Mouse (Mus musculus): ENCODE measurements around the gene Bub1. TPM values are rescaled to one million over a fixed set of nuclear protein-coding genes. Genes with fewer than 3 reads are reported as not detected.

Bub1 gene
- polyA plus RNA-seq, 1 experiment from 2014 or later, result 71.3 TPM

- no peak overlapping the region for H3K4me3 ChIP-seq
- WGBS, result 85% methylated on average over 6 of the region's 6 CpGs
- H3K27me3 ChIP-seq (ENCODE audit: insufficient read depth, poor library complexity, severe bottlenecking), result no peaks in the 10 kb centered on the region
- no peak overlapping the region for H3K27ac ChIP-seq
- H3K4me1 ChIP-seq, result peaks cover 25% of the 10 kb centered on the region; the same call in 1 of the 2 replicates
- no peaks in the 10 kb centered on the region for H3K9me3 ChIP-seq
- no peak for DNase-seq (ENCODE audit: low spot score)
- peaks cover 13% of the 10 kb centered on the region for H3K36me3 ChIP-seq
Observed at GRCm38 (mm10) chr2:127760014-127760413, 71.7 kb downstream of the Bub1 start.

GRCm38 (mm10) chr2:127759157-127759880 is 72.3 kb downstream of the Bub1 start:
- Histone ChIP-seq H3K27me3 (ENCODE audit: insufficient read depth, poor library complexity, severe bottlenecking) (no peaks in the 10 kb centered on the region), H3K4me3 (no peak overlapping the region), H3K36me3 (peaks cover 13% of the 10 kb centered on the region), H3K9me3 (no peaks in the 10 kb centered on the region), H3K4me1 (peaks cover 26% of the 10 kb centered on the region), H3K27ac (no peak overlapping the region)
- DNase-seq (ENCODE audit: low spot score), result no peak
- 55% methylated on average over 5 of the region's 5 CpGs for WGBS

DNA sequence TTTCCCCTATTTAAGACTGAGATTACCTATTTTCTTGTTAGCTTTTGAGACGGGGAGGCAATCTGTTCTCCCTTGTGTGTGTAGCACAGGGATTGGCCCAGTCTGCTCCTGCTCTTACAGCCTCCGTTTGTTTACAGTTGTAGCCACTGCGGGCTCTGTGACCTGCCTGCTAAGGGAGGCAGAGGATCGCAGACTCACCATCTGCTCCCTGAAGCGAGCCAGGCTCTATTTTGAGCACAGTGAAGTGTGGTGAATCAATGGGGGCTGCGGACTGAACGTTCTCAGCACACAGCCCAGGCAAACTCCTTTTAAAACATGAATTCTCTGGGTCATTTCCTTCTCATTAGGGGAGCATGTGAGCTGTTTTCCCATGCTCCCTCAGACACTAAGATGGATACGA is 74.5 kb downstream of the Bub1 start:
- Histone ChIP-seq H3K36me3 (peaks cover 7% of the 10 kb centered on the region; the same call in 1 of the 2 replicates), H3K27ac (no peak overlapping the region), H3K9me3 (no peaks in the 10 kb centered on the region), H3K27me3 (ENCODE audit: insufficient read depth, poor library complexity, severe bottlenecking) (no peaks in the 10 kb centered on the region), H3K4me1 (peaks cover 29% of the 10 kb centered on the region), H3K4me3 (no peak overlapping the region)
- DNase-seq (ENCODE audit: low spot score), result no peak
- WGBS, result 26% methylated on average over 8 of the region's 8 CpGs

GRCm38 (mm10) chr2:127754113-127754512 is 77.6 kb downstream of the Bub1 start:
- Histone ChIP-seq H3K36me3 (peaks cover 4% of the 10 kb centered on the region; the same call in 1 of the 2 replicates), H3K4me3 (no peak overlapping the region), H3K9me3 (no peaks in the 10 kb centered on the region), H3K4me1 (peaks cover 16% of the 10 kb centered on the region), H3K27me3 (ENCODE audit: insufficient read depth, poor library complexity, severe bottlenecking) (no peaks in the 10 kb centered on the region), H3K27ac (no peak overlapping the region)
- DNase-seq (ENCODE audit: low spot score), result no peak
- WGBS, result 89% methylated on average over 4 of the region's 4 CpGs

- Histone ChIP-seq H3K4me3 (no peak overlapping the region), H3K9me3 (no peaks in the 10 kb centered on the region), H3K36me3 (peaks cover 4% of the 10 kb centered on the region; the same call in 1 of the 2 replicates), H3K27ac (no peak overlapping the region), H3K4me1 (peaks cover 4% of the 10 kb centered on the region; the same call in 1 of the 2 replicates), H3K27me3 (ENCODE audit: insufficient read depth, poor library complexity, severe bottlenecking) (no peaks in the 10 kb centered on the region)
- no peak for DNase-seq (ENCODE audit: low spot score)
- WGBS, result 63% methylated on average over 11 of the region's 11 CpGs
Observed at GRCm38 (mm10) chr2:127751849-127752610, 79.6 kb downstream of the Bub1 start.

Other genes with a start within 250 kb of the Bub1 start
- gene Zfp661, start 244.8 kb downstream of the Bub1 start, polyA plus RNA-seq (2016; fragmentation: Nextera tagmentation; extraction: Ambion mirVana), result 2.8 and 4.4 TPM in 2 replicates
- 155 and 156 TPM in 2 replicates for gene Mrps5, start 244.6 kb downstream of the Bub1 start, polyA plus RNA-seq (2016; fragmentation: Nextera tagmentation; extraction: Ambion mirVana)
- 1.7 and 1.8 TPM in 2 replicates for gene Mal, start 175.2 kb downstream of the Bub1 start, polyA plus RNA-seq (2016; fragmentation: Nextera tagmentation; extraction: Ambion mirVana)
- 2.0 and 2.8 TPM in 2 replicates for gene Mall, start 101.9 kb downstream of the Bub1 start, polyA plus RNA-seq (2016; fragmentation: Nextera tagmentation; extraction: Ambion mirVana)
- gene Nphp1, start 43.0 kb downstream of the Bub1 start, polyA plus RNA-seq (2016; fragmentation: Nextera tagmentation; extraction: Ambion mirVana), result 16.9 and 20.5 TPM in 2 replicates
- gene Mtln, start 39.4 kb downstream of the Bub1 start, polyA plus RNA-seq (2016; fragmentation: Nextera tagmentation; extraction: Ambion mirVana), result 33.8 and 35.4 TPM in 2 replicates
- gene Acoxl, start 7.0 kb upstream of the Bub1 start, polyA plus RNA-seq (2016; fragmentation: Nextera tagmentation; extraction: Ambion mirVana), result 0.39 and 0.51 TPM in 2 replicates